Mouse (Mus musculus) E14TG2a.4 (cell line): ENCODE measurements around the gene Adra2b.
A peak's percentile ranks its signal among the peaks of the same experiment; 100 is the strongest.

Experiments used
- H3K27me3 ChIP-seq: 2 replicates; pipeline ENCODE4 v1.6.1; 2014; ENCODE audit warnings: low read length, control low read depth; ENCODE audit not compliant: insufficient read depth
- H3K36me3 ChIP-seq: 2 replicates; pipeline ENCODE4 v1.6.1; 2014; ENCODE audit warnings: low read length, control low read depth; ENCODE audit not compliant: insufficient read depth
- H3K4me1 ChIP-seq: replicated peaks from 2 replicates; pipeline ENCODE4 v1.6.1; 2014; ENCODE audit warnings: low read depth, low read length, control low read depth
- H3K4me3 ChIP-seq: replicated peaks from 2 replicates; pipeline ENCODE4 v1.5.1; 2014; ENCODE audit warnings: mild to moderate bottlenecking, low read length
- H3K9me3 ChIP-seq: 2 replicates; pipeline ENCODE4 v1.6.1; 2014; ENCODE audit warnings: low read length, control low read depth
- CTCF ChIP-seq: conservative IDR thresholded peaks from 2 replicates; pipeline ENCODE4 v1.5.1; 2014; ENCODE audit warnings: low read length
- NANOG ChIP-seq: IDR thresholded peaks from 2 replicates; pipeline ENCODE4 v1.6.1; 2014; ENCODE audit warnings: borderline replicate concordance, low read length, mixed read lengths
- POU5F1 ChIP-seq: IDR thresholded peaks from 2 replicates; pipeline ENCODE4 v1.6.1; 2014; ENCODE audit warnings: low read length, borderline replicate concordance

The Adra2b gene

GRCm38 (mm10) chr2:127336497-127336832 is 26.5 kb upstream of the Adra2b start:
- H3K4me1 ChIP-seq: peaks cover 28% of the 10 kb centered on the region
- peaks cover 79% of the 10 kb centered on the region for H3K27me3 ChIP-seq
- H3K36me3 ChIP-seq: no peaks in the 10 kb centered on the region
- TF ChIP-seq CTCF: no peak
- no peak for TF ChIP-seq NANOG
- TF ChIP-seq POU5F1: no peak
- peak overlapping the region; percentile 80 for H3K4me3 ChIP-seq
- 0 out of 2 replicates have a peak, but pooled peaks cover 3% of the 10 kb centered on the region for H3K9me3 ChIP-seq

- H3K9me3 ChIP-seq: 0 out of 2 replicates have a peak, but pooled peaks cover 3% of the 10 kb centered on the region
- H3K36me3 ChIP-seq: no peaks in the 10 kb centered on the region
- TF ChIP-seq NANOG: no peak
- TF ChIP-seq POU5F1: no peak
- no peak for TF ChIP-seq CTCF
- H3K4me3 ChIP-seq: peak overlapping the region; percentile 80
- peaks cover 28% of the 10 kb centered on the region for H3K4me1 ChIP-seq
- peaks cover 78% of the 10 kb centered on the region for H3K27me3 ChIP-seq
Measured at GRCm38 (mm10) chr2:127336885-127337284, 26.1 kb upstream of the Adra2b start.

GRCm38 (mm10) chr2:127337531-127337930 is 25.5 kb upstream of the Adra2b start:
- Histone ChIP-seq H3K9me3 (0 out of 2 replicates have a peak, but pooled peaks cover 3% of the 10 kb centered on the region), H3K4me3 (no peak overlapping the region), H3K36me3 (no peaks in the 10 kb centered on the region), H3K4me1 (peaks cover 28% of the 10 kb centered on the region), H3K27me3 (peaks cover 77% of the 10 kb centered on the region)
- no peak for TF ChIP-seq CTCF
- TF ChIP-seq NANOG: no peak
- TF ChIP-seq POU5F1: no peak

GRCm38 (mm10) chr2:127338012-127338411 is 25.0 kb upstream of the Adra2b start:
- TF ChIP-seq CTCF (no peak), POU5F1 (no peak), NANOG (no peak)
- H3K4me3 ChIP-seq: no peak overlapping the region
- peaks cover 72% of the 10 kb centered on the region for H3K27me3 ChIP-seq
- no peaks in the 10 kb centered on the region for H3K36me3 ChIP-seq
- H3K9me3 ChIP-seq: 0 out of 2 replicates have a peak, but pooled peaks cover 3% of the 10 kb centered on the region
- peaks cover 28% of the 10 kb centered on the region for H3K4me1 ChIP-seq

- TF ChIP-seq NANOG: no peak
- no peak for TF ChIP-seq CTCF
- no peak for TF ChIP-seq POU5F1
- Histone ChIP-seq H3K4me3 (no peak within 1 kb of the TSS), H3K27me3 (peaks cover 72% of the 10 kb centered on the region), H3K9me3 (0 out of 2 replicates have a peak, but pooled peaks cover 3% of the 10 kb centered on the region), H3K4me1 (peaks cover 28% of the 10 kb centered on the region), H3K36me3 (no peaks in the 10 kb centered on the region)
Measured at GRCm38 (mm10) chr2:127338416-127338815, 24.6 kb upstream of the Adra2b start, which contains the start of gene Astl. TSS of gene Astl (plus strand) at chr2:127338639.

- Histone ChIP-seq H3K27me3 (peaks cover 72% of the 10 kb centered on the region), H3K36me3 (no peaks in the 10 kb centered on the region), H3K4me3 (no peak overlapping the region), H3K4me1 (peaks cover 28% of the 10 kb centered on the region), H3K9me3 (0 out of 2 replicates have a peak, but pooled peaks cover 3% of the 10 kb centered on the region)
- TF ChIP-seq POU5F1: no peak
- TF ChIP-seq CTCF: no peak
Measured at GRCm38 (mm10) chr2:127338833-127339232, 24.2 kb upstream of the Adra2b start.

- no peak overlapping the region for H3K4me3 ChIP-seq
- peaks cover 28% of the 10 kb centered on the region for H3K4me1 ChIP-seq
- no peak for TF ChIP-seq NANOG
- TF ChIP-seq POU5F1: no peak
- no peak for TF ChIP-seq CTCF
- H3K9me3 ChIP-seq: 0 out of 2 replicates have a peak, but pooled peaks cover 3% of the 10 kb centered on the region
- peaks cover 70% of the 10 kb centered on the region for H3K27me3 ChIP-seq
- no peaks in the 10 kb centered on the region for H3K36me3 ChIP-seq
Measured at GRCm38 (mm10) chr2:127339262-127339661, 23.7 kb upstream of the Adra2b start.

- Histone ChIP-seq H3K27me3 (peaks cover 66% of the 10 kb centered on the region), H3K36me3 (no peaks in the 10 kb centered on the region), H3K4me1 (peaks cover 16% of the 10 kb centered on the region), H3K9me3 (0 out of 2 replicates have a peak, but pooled peaks cover 3% of the 10 kb centered on the region), H3K4me3 (no peak overlapping the region)
- TF ChIP-seq NANOG (no peak), CTCF (peak; percentile 98), POU5F1 (no peak)
Measured at GRCm38 (mm10) chr2:127341159-127341558, 21.8 kb upstream of the Adra2b start.

GRCm38 (mm10) chr2:127346334-127346733 is 16.7 kb upstream of the Adra2b start:
- Histone ChIP-seq H3K36me3 (no peaks in the 10 kb centered on the region), H3K9me3 (no peaks in the 10 kb centered on the region), H3K4me1 (no peaks in the 10 kb centered on the region), H3K4me3 (no peak overlapping the region), H3K27me3 (peaks cover 48% of the 10 kb centered on the region)
- no peak for TF ChIP-seq POU5F1
- no peak for TF ChIP-seq CTCF
- TF ChIP-seq NANOG: no peak
